Mouse (Mus musculus) hindbrain, embryonic 15.5 days (tissue): Measurements from ENCODE around the gene Slfn3. TPM values are rescaled to one million over a fixed set of nuclear protein-coding genes. Genes with fewer than 3 reads are reported as not detected.
"Not testable (repeated sequence)": the region's sequence is repeated elsewhere in the genome, so short reads cannot be mapped to it uniquely, and the experiment has no call there.

Experiments used
- ATAC-seq: fragments of 200-750 bp; cut with Nextera tagmentation; 2 replicates; pipeline ENCODE4 v1.8.0; 2017; ENCODE audit warnings: low read depth, moderate number of reproducible peaks, moderate TSS enrichment; ENCODE audit not compliant: low FRiP score
- H3K27ac ChIP-seq: fragments of 300-500 bp; sonication (generic); replicated peaks from 2 replicates; pipeline ENCODE4 v1.5.1; 2015; ENCODE audit warnings: mild to moderate bottlenecking, inconsistent platforms
- H3K27me3 ChIP-seq: fragments of 300-500 bp; sonication (generic); 2 replicates; pipeline ENCODE4 v1.6.1; 2015; ENCODE audit warnings: control low read depth, inconsistent platforms
- H3K36me3 ChIP-seq: fragments of 300-500 bp; sonication (generic); 2 replicates; pipeline ENCODE4 v1.6.1; 2015; ENCODE audit warnings: control low read depth, inconsistent platforms
- H3K4me1 ChIP-seq: fragments of 300-500 bp; sonication (generic); replicated peaks from 2 replicates; pipeline ENCODE4 v1.6.1; 2015; ENCODE audit warnings: control low read depth, inconsistent platforms
- H3K4me2 ChIP-seq: fragments of 300-500 bp; sonication (generic); 2 replicates; pipeline ENCODE4 v1.6.1; 2015; ENCODE audit warnings: moderate library complexity, mild to moderate bottlenecking, inconsistent platforms
- H3K4me3 ChIP-seq: fragments of 300-500 bp; sonication (generic); 2 replicates; pipeline ENCODE4 v1.5.1; 2015; ENCODE audit warnings: mild to moderate bottlenecking, inconsistent platforms
- H3K9ac ChIP-seq: fragments of 300-500 bp; sonication (generic); 2 replicates; pipeline ENCODE4 v1.6.1; 2015; ENCODE audit warnings: inconsistent platforms
- H3K9me3 ChIP-seq: fragments of 300-500 bp; sonication (generic); 2 replicates; pipeline ENCODE4 v1.6.1; 2016; ENCODE audit warnings: control low read depth, inconsistent platforms
- WGBS: fragments of 180-500 bp; shearing (Covaris S2); methylation state at CpG from one replicate; pipeline ENCODE4 v1.1.7; 2015; 5-methylcytosine and 5-hydroxymethylcytosine counted together
- polyA plus RNA-seq: library from polyadenylated mRNA; unstranded; fragments of >200 nt; fragmentation: Nextera tagmentation; extraction: Ambion mirVana; gene quantifications from 2 replicates; pipeline ENCODE4 v1.2.1, GENCODE M21; 2015

The Slfn3 gene
- polyA plus RNA-seq, 1 experiment from 2014 or later = 0.10 TPM

- no peaks in the 10 kb centered on the region for H3K27me3 ChIP-seq
- no peak overlapping the region for H3K9ac ChIP-seq
- no peak overlapping the region for H3K27ac ChIP-seq
- ATAC-seq = no peak
- WGBS = 87% methylated on average over 7 of the region's 7 CpGs
- no peak overlapping the region for H3K4me3 ChIP-seq
- no peak overlapping the region for H3K4me2 ChIP-seq
- no peaks in the 10 kb centered on the region for H3K36me3 ChIP-seq
- H3K4me1 ChIP-seq = no peaks in the 10 kb centered on the region
- no peaks in the 10 kb centered on the region for H3K9me3 ChIP-seq
Measured at GRCm38 (mm10) chr11:83227926-83228723, 37.0 kb downstream of the Slfn3 start.

- Histone ChIP-seq H3K4me1 (no peaks in the 10 kb centered on the region), H3K27me3 (no peaks in the 10 kb centered on the region), H3K4me3 (no peak overlapping the region), H3K36me3 (no peaks in the 10 kb centered on the region), H3K9ac (no peak overlapping the region), H3K27ac (no peak overlapping the region), H3K4me2 (no peak overlapping the region), H3K9me3 (no peaks in the 10 kb centered on the region)
- ATAC-seq = no peak
- WGBS = 73% methylated on average over 3 of the region's 3 CpGs
Measured at GRCm38 (mm10) chr11:83230966-83231365, 39.8 kb downstream of the Slfn3 start.

DNA sequence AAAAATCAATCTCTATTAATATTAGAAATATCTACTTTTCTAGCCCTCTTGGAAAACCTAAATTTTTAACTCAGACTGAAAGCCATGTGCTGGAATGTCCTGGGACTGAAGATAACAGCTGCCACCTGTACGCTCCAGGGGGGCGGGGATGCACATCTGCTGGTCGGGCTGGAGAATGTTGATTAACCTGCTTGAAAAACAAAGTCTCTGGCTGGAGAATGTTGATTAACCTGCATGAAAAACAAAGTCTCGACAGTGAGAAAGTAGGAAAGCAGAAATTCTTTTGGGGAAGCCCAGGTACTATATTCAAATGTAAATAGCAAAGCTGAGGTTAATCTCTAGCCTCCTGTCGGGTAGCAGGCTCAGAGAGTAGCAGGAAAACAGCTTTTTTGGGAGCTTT is 42.5 kb downstream of the Slfn3 start:
- not testable (repeated sequence) for H3K4me1 ChIP-seq, H3K27me3 ChIP-seq, H3K9ac ChIP-seq, H3K9me3 ChIP-seq, H3K4me3 ChIP-seq, H3K27ac ChIP-seq, H3K36me3 ChIP-seq, ATAC-seq, H3K4me2 ChIP-seq
- WGBS = 52% methylated on average over 5 of the region's 5 CpGs

DNA sequence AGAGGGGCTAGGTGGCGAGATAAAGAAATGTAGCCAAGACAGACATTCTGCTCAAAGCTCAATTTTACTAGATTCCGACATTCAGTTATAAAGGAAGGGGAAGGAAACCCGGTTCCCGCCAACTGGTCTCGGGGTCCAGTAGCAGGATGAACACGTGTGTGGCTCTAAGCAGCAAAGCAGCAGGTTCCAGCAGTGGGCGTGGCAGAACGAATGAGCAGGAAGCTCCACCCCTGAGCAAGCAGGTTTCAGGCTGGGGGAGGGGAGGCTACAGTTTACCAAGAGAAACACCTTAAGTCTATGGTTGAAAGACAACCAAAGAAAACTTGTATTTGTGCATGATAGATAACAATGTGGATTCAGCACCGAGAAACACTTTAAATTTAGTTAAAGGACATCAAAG is 46.3 kb downstream of the Slfn3 start:
- not testable (repeated sequence) for H3K4me2 ChIP-seq, H3K27me3 ChIP-seq, H3K4me3 ChIP-seq, H3K27ac ChIP-seq, ATAC-seq, H3K36me3 ChIP-seq, H3K4me1 ChIP-seq, H3K9me3 ChIP-seq, H3K9ac ChIP-seq
- 87% methylated on average over 9 of the region's 9 CpGs for WGBS

DNA sequence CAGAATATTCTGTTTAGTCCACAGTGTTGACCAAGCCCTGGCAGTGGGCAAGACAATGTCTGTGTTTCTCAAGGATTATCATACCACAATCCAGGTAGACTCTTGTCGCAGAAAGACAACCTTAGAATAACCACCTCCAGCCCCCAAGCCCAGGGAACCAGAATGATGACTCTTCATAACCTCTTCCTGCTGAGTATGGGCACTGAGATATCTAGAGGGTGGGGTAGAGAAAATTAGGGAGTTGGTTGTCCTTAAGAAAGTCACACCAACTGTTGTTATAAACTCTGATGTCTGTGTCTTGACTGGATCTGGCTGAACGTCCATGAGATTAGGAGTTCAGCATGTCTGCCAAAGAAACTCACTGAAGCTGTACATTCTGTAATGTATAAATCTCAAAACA is 47.3 kb downstream of the Slfn3 start:
- ATAC-seq = no peak
- Histone ChIP-seq H3K36me3 (no peaks in the 10 kb centered on the region), H3K27ac (no peak overlapping the region), H3K9ac (no peak overlapping the region), H3K4me1 (no peaks in the 10 kb centered on the region), H3K4me3 (no peak overlapping the region), H3K27me3 (no peaks in the 10 kb centered on the region), H3K9me3 (no peaks in the 10 kb centered on the region), H3K4me2 (no peak overlapping the region)
- WGBS = 94% methylated on average over 2 of the region's 2 CpGs

DNA sequence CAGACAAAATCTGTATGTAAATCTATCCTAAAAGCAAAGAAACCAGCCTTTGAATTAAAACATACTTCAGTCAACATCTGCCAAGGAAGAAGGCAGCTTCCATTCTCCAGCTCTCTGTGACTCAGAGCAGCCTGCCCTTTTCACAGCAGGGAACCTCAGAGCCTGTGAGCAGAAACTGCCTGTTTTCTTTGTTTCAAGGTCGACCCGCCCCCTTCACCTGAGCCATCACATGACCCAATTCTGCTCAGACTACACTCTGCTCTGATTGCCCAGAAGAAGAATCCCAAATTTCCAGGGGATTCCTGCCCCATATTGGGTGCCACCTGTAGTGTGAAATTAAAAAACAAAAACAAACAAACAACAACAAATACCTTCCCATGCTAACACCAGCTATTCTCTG is 48.7 kb downstream of the Slfn3 start:
- Histone ChIP-seq H3K9me3 (no peaks in the 10 kb centered on the region), H3K4me1 (no peaks in the 10 kb centered on the region), H3K4me2 (no peak overlapping the region), H3K9ac (no peak overlapping the region), H3K27me3 (no peaks in the 10 kb centered on the region), H3K36me3 (no peaks in the 10 kb centered on the region), H3K27ac (no peak overlapping the region), H3K4me3 (no peak overlapping the region)
- ATAC-seq = no peak
- WGBS = 31% methylated on average over 2 of the region's 2 CpGs

DNA sequence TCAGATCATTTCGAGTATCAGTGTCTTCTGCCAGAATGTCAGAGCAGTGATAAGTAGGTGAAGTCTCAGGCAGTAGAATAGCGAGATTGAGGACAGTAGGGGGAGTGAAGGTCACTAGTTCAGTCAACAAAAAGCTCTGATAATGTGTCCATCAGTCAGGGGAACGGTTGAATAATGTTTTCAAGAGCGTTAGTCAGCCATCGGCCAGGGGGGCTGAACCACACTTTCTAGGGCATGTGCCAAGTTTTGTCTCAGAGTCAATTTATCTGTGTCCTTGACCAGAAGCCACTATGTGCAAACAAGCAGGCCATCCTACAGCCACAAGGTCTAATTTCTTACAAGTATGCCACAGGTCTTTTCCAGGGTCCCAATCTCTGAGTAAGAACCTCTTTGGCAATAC is 66.1 kb downstream of the Slfn3 start:
- not testable (repeated sequence) for ATAC-seq, H3K4me2 ChIP-seq

DNA sequence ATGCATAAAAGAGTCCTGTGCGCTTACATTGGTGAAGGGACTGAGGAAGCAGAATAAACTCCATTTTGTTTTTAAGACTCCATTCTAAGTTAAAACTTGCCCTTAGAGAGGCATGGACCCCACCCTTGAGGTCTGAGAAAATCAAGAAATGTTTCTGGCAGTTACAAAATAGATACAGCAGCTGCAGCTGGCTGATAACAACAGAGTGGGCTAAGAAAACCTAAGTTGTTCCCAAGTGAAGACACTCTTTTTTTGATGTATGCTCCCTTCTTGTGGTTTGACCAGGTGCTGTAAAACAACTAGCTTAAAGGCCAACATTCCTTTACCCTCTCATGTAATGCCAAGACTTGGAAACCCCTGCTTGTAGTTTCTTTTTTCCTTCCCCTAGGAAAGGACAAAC is 71.5 kb downstream of the Slfn3 start:
- Histone ChIP-seq H3K9me3 (no peaks in the 10 kb centered on the region), H3K27ac (no peak overlapping the region), H3K4me1 (no peaks in the 10 kb centered on the region), H3K36me3 (no peaks in the 10 kb centered on the region), H3K9ac (no peak overlapping the region), H3K4me3 (no peak overlapping the region), H3K4me2 (no peak overlapping the region), H3K27me3 (no peaks in the 10 kb centered on the region)
- no peak for ATAC-seq
- WGBS = 98% methylated on average over 1 of the region's 1 CpGs

More for the DNA sequence above, 66.1 kb downstream of the Slfn3 start:
- H3K9me3 ChIP-seq, H3K9ac ChIP-seq, H3K4me1 ChIP-seq, H3K4me3 ChIP-seq, H3K27ac ChIP-seq, H3K27me3 ChIP-seq, H3K36me3 ChIP-seq: not testable (repeated sequence)
- 56% methylated on average over 5 of the region's 5 CpGs for WGBS

- no peak overlapping the region for H3K27ac ChIP-seq
- no peak overlapping the region for H3K4me3 ChIP-seq
- no peaks in the 10 kb centered on the region for H3K9me3 ChIP-seq
- ATAC-seq = no peak
- H3K36me3 ChIP-seq = no peaks in the 10 kb centered on the region
- H3K27me3 ChIP-seq = no peaks in the 10 kb centered on the region
- H3K4me2 ChIP-seq = no peak overlapping the region
- WGBS = 62% methylated on average over 3 of the region's 3 CpGs
- no peaks in the 10 kb centered on the region for H3K4me1 ChIP-seq
- no peak overlapping the region for H3K9ac ChIP-seq
Measured at GRCm38 (mm10) chr11:83263146-83263545, 72.0 kb downstream of the Slfn3 start.

Other genes starting within 250 kb of the Slfn3 start
- gene Slfn5, start 240.0 kb upstream of the Slfn3 start, polyA plus RNA-seq = 1.5 and 1.9 TPM in 2 replicates
- 2.6 and 3.6 TPM in 2 replicates for gene Slfn9, start 199.5 kb upstream of the Slfn3 start, polyA plus RNA-seq
- 0.25 and 0.41 TPM in 2 replicates for gene Slfn8, start 170.5 kb upstream of the Slfn3 start, polyA plus RNA-seq
- gene Slfn2, start 126.2 kb upstream of the Slfn3 start, polyA plus RNA-seq = 1.6 and 2.2 TPM in 2 replicates
- gene Slfn1, start 74.5 kb upstream of the Slfn3 start, polyA plus RNA-seq = 0.60 TPM in 1 of 2 replicates, not detected in the other
- 0.39 TPM in 1 of 2 replicates, not detected in the other for gene Slfn4, start 16.1 kb upstream of the Slfn3 start, polyA plus RNA-seq
- gene Slfn14, start 95.4 kb downstream of the Slfn3 start, polyA plus RNA-seq = 0.07 and 0.09 TPM in 2 replicates
- gene Ap2b1, start 107.7 kb downstream of the Slfn3 start, polyA plus RNA-seq = 111 and 117 TPM in 2 replicates
- gene Pex12, start 111.3 kb downstream of the Slfn3 start, polyA plus RNA-seq = 15.6 and 15.9 TPM in 2 replicates
- gene Rasl10b, start 217.8 kb downstream of the Slfn3 start, polyA plus RNA-seq = 44.2 and 48.6 TPM in 2 replicates
- gene Gas2l2, start 238.1 kb downstream of the Slfn3 start, polyA plus RNA-seq = 0.41 and 0.91 TPM in 2 replicates
- 0.42 and 0.78 TPM in 2 replicates for gene 1700020L24Rik, start 246.3 kb downstream of the Slfn3 start, polyA plus RNA-seq